Mouse (Mus musculus): ENCODE measurements around the gene Ywhaq. TPM values are rescaled to one million over a fixed set of nuclear protein-coding genes. Genes with fewer than 3 reads are reported as not detected.
"Not testable (repeated sequence)": the region's sequence is repeated elsewhere in the genome, so short reads cannot be mapped to it uniquely, and the experiment has no call there.

Ywhaq gene
- total RNA-seq, 4 experiments from 2014 or later: 52.2 to 54.3 (median 53.1) TPM

DNA sequence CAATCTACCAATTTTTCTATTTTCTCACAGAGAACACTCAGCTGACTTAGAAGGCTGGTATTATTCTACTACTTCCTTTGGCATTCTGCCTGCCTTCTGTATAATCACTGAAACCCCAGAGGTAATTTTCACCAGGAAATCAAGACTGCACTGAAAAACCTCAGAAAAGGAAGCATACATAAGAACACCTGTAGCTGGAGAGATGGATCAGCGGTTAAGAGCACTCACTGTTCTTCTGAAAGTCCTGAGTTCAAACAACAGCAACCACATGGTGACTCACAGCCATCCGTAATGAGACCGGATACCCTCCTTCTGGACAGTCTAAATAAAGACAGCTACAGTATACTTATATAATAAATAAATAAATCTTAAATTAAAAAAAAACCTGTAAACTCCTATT lies 7.8 kb downstream of the Ywhaq start:
- DNase-seq (ENCODE audit: low spot score): no peak

DNA sequence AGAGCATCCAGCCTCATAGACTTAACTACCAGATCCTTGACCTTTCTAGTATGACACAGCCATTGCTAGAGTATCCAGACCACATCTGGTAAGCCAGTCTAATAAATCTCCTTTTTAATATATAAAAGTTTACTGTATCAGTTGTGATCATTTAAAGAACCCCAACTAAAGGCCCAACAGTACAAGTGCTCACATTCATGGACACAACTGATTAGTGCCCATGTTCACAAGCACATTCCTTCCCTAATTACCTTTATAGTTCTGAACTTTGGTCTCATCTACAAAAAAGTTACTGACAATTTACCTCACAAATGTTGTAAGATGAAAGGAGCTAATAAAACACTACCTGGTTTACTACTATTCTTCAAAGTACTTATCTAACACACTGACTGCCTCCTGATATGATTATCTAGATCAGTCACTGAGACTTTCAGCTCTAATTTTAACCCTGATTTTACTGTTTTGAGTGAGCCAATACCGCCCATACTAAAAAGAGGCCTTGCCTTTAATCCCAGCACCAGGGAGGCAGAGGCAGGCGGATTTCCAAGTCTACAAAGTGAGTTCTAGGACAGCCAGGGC lies 8.6 kb downstream of the Ywhaq start:
- DNase-seq (ENCODE audit: low spot score): no peak

DNA sequence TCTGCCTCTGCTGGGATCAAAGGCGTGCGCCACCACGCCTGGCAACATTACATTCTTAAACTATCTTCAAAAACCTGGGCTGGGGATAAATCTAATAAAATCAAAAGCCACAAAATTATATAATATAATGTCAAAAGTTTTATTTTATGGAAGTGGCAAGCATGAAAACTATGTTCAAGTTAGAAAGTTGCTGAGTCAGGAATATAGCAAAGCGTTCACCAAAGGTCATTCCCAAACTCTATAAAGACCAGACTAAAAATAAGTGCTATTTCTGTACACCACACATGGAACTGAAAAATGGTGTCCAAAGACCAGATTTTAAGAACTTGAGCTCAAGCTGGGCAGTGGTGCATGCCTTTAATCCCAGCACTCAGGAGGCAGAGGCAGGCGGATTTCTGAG lies 14.7 kb downstream of the Ywhaq start:
- no peak for DNase-seq (ENCODE audit: low spot score)

DNA sequence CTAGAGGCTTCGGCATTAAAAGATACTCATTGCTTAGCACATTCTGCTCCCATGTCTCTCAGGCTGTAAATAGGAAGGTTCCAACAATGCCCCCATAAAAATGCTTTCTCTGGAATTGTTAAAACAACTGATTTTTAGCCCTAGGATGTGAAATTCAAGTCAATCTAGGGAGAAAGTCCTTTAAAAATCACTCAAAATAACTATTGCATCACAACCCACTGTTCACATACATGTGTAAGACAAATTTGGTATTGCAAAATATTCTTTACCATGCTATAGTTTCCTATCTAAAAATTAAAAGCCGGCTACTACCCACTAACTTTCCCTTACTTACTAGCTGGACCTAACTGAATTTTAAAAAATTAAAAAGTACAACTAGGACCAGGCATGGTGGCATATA lies 31.2 kb downstream of the Ywhaq start:
- DNase-seq (ENCODE audit: low spot score): no peak

DNA sequence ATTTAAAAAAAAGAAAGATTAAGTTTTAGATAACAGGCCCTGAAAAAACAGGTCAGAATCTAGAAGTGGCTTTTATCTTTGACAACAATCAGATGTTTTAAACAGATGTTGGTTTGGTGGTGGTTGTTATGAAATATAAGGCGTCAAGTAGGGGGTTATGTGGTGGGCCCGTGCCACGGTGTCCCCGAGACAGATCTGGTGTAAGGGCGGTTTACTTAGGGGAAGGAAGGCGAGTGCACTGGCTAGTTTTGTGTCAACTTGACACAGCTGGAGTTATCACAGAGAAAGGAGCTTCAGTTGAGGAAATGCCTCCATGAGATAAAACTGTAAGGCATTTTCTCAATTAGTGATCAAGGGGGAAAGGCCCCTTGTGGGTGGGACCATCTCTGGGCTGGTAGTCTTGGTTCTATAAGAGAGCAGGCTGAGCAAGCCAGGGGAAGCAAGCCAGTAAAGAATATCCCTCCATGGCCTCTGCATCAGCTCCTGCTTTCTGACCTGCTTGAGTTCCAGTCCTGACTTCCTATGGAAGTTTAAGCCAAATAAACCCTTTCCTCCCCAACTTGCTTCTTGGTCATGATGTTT lies 38.6 kb downstream of the Ywhaq start:
- DNase-seq (ENCODE audit: low spot score): not testable (repeated sequence)

DNA sequence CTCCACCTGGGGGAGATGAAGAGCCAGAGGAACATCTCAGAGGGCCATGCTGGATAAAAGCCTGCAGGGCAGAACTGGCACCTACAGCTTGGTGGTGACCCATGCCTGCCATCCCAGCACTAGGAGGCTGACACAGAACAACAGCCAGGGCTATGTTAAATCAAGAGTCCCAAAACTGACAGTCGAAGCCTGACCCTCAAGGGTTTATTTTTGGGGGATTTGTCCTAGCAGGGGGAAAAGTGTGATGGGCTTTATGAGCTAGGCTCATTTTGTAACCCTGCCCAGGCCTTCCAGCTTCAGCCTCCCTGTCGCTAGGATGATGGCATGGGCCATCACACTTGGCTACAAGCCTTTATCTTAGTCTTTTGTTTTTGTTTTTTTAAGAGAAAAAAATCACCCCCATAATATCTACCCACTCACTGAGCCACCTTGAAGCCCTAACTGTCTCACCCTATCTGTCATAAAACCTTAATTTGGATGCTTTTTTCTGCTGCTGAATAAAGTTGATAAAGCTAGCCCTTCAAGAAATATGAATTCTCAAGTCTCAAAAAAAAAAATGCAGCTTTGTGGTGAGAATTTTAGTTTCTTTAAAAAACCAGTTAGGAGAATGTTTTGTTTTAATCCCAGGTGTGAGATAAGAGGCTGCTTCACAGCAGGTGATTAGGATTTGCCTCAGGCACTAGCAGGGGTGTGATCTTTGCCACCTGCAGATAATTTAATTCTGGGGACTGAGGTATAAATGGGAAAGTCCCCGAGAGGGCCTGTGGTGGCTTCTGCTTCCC lies 41.9 kb downstream of the Ywhaq start:
- no peak for DNase-seq (ENCODE audit: low spot score)

DNA sequence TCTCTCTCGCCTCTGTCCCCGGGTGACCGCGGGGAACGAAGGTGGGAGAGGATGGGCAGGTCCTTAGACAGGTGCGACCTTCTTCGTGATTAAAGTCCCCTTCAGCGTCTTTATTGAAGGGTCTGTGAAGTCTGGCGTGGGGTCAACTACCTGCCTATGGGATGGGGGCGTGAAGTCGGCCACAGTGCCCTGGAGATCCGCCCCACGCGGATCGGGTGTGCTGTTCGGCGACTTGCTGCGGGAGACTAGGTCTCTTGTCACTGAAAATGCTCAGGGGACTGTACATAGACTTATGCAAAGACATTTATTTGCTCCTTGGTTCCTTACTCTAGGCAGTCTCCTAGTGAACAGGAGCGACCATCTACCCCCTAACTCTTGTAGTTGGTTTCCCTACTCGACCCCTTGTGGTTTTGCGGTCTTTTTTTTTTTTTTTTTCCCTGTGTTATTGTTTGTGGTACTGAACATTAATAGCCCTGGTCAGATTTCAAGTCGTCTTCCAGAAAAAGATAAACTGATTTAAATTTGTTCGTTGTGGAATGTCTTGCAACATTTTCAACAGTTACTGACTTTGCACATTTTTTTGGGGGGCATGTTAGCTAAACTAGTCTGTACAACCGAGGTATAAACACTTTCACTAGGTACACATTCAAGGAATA lies 43.5 kb downstream of the Ywhaq start:
- no peak for DNase-seq (ENCODE audit: low spot score)

DNA sequence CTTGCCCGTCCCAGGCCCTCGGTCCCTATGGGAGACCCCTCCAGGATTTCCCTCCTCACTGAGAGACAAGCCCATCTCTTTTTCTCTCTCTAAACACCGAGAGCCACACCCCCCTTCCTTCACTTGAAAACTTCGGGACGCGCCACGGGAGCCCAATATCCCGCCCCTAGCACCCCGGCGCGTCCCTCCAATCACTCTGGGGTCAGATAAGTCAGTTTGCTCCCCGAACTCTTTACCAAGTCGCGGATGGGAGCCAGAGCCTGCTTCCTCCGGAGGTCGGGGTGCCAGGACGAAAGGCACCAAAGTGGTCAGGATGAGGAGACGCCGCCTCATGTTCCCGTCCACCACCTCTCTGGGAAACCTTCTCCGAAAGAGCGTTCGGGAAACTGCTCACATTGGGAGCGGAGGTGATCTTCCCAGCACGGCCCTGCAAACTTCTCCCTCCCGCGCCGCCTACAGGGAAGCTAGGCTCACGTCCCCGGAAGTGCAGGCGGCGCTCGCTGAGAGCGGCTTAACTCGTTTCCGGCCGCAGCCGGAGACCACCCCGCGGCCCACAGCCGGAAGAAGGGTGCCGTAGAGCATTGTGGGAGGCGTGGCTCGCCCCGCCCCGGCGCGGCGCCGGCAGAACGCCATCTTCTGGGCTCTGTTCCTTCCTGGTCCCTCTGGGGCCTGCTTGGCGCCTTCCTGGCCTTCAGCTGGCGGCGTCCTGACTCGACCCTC lies 44.2 kb downstream of the Ywhaq start, which contains the start of gene Adam17:
Adam17 (minus strand) TSS at position 533 of the 720 bp plus-strand sequence.
- DNase-seq (ENCODE audit: low spot score): peak; percentile 98

DNA sequence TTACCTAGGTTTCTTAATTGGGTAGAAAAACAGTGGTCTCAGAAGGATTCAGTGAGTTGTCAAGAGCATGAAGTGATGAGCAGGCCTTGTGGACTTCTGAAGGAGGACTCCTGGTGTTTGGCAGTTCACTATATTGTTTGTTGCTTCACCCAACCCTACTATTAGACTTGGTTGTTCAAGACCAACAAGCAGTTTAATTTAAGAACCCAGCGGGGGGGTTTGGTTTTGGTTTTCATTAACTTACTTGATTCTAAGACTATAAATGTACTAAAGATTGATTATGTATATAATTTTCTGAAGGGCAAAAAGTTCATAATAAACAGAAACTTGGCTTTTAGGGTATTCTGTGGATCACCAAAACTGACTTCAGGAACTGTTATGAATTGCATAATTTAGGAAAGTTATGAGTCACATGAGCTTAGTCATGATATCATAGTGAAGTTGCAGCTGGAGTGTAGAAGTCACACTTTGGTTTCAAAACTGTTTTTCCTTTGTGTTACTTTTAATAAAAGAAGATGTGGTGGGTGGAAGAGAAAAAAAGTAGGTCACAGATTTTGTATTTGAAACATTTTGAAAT lies 47.3 kb downstream of the Ywhaq start:
- DNase-seq (ENCODE audit: low spot score): no peak

DNA sequence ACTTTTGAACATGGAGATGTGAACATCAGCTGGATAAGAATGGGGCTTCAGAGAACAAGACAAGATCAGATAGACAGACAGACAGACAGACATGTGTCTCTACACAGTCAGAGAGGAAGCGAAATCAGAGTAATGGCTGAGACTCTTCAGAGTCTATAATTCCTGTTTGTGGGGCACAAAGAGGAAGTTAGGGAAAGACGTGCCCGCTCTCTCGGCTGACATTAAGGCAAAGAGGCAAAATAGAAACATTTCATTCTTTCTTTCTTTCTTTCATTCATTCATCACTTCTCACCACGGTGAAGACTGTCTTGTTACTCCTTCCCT lies 48.4 kb downstream of the Ywhaq start:
- DNase-seq (ENCODE audit: low spot score): no peak

DNA sequence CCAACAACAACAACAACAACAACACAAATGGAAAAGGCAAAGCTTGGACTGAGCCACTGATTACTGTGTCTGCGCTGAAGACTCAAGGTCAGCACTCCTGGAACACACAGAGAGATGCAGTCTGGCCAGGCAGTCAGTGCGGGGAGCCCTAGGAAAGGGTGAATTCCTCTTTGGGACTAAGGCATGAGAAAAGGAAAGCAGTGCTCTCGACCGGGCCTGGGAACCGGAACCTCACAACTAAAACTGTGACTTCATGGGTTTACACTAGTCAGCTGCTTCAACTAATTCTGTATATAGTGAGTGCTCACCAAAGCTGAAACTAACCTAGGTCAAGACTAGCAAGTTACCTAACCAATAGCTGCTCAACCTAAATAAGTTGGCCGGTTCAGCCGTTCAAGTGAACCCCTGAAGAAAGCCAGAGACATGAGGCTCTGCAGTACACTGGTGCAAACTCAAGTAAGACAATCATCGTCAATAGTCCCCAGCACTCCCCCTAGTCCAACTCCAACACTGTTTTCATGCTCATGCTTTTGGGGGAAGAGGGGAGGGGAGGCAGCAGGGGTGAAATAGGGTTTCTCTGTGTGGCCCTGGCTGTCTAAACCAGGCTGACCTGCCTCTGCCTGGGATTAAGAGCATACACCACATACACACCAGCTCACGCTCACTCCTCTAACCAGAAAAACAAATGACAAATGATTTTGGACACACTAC lies 48.9 kb downstream of the Ywhaq start:
- DNase-seq (ENCODE audit: low spot score): no peak

DNA sequence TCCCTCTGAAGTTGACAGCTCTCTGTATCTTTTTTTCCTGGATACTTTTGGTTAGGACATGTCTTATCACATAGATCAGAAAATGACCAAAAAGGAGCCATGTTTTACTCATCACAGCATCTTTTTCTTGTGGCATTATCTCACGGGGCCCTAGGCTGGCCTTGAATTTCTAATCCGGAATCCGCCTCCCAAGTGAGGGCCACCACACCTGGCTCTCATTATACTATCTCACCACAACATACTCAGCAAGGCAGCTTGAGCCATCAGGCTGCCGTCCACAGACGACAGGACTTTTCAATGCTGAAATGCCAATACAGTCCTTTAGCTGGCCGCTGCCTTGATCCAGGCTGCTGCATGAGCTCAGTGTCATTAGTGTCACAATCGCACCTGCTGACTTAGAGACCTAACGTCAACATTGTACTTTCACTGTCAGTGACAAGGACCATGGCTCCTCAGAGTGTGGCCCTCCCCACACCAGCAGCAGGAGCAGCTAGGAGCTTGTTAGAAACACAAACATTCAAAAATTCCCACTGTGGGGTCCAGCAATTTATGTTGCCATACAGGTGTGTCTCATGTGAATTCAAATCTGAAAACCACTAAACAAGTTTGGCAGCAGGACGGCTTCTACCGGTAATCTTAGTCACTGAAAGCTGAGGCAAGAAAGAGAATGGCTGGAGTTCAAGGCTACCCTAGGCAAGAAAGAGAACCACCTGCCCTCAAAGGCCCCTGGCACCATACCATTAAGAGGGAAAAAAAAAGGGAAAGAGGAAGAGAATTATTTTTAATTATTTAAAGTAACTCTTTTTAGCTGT lies 52.6 kb downstream of the Ywhaq start:
- no peak for DNase-seq (ENCODE audit: low spot score)

DNA sequence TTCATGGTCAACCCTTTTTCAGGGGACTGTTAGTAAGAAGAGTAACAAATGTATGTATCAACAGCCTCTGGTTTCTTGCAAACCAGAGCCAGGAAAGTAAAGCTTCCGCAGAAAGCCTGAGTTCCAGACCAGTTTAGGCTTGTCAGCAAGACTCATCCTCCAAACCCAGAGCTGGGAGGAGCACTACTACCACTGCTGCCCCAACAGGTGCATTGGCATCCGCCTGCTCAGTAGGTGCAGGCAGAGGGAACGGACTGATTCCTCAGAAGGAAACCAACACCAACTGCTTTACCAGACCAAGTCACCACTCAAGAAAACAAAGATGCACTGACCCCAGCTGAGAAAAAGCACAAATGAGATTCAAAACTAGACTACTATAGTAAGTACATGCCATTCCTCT lies 54.2 kb downstream of the Ywhaq start:
- no peak for DNase-seq (ENCODE audit: low spot score)

DNA sequence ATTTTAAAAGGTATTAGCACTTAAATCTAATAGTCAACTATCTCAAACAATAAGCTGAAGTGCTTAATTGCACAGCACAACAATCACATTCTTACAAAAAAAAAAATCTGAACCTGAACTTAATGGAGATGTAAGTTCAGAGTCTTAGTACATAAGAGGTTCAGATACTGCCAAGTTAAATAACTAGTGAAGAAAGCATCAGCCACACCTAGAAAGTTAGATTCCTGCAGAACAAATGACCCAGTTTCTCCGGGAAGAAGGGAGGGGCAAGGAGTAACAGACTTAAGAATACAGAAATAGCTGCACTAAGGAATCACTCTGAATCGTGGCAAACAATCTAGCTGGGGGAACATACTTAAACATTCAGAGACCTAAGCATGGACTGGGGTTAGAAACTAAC lies 54.8 kb downstream of the Ywhaq start:
- no peak for DNase-seq (ENCODE audit: low spot score)

DNA sequence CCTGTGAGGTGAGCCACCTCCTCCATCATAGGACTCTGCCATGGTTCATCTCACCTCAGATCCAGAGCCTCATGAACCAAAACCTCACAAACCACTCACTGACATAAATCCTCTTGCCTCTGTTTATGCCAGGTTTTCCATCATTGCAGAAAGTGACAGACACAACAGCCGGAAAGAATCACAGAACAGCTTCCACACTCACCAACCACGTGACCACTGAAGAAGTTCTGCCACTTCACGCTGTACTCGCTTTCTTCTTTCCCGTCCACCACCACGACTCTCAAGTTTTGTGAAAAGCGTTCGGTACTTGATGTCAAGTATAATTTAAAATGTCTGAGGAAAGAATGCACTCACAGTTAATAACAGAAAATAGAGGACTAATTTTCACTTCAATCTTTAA lies 63.8 kb downstream of the Ywhaq start:
- DNase-seq (ENCODE audit: low spot score): no peak

DNA sequence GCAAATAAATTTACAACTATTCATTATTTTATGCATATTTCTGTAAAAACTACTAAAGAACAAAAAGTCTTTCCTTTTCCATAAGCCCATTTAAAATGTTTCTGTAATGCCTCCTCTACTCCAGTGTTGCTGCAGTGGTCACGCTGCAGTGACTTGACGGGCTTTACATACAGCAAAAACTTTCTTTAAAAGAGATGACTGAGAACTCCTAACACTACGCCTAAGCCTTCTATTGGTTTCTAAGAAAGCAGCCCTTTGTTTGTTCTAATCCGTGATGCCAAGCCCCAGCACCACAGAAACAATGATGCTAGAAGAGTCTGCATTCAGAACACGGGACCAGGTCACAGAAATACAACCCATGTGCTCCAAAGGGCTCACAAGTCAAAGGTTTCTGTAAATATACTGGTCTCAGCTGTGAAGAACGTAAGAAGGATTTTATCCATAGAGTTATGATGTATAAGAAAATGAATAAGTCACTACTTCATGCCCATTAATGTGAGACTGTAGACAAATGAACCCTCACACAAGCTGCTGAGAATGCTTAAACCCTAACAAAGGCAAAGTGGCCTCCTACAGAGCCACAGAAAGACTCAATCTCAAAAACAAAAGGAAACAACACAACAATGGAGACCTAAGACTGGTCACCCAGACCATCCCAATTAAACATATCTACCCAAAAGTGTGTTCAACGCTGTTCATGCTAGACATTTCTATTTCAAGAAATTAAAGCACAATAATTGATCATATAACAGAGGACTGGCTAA lies 67.1 kb downstream of the Ywhaq start:
- no peak for DNase-seq (ENCODE audit: low spot score)

DNA sequence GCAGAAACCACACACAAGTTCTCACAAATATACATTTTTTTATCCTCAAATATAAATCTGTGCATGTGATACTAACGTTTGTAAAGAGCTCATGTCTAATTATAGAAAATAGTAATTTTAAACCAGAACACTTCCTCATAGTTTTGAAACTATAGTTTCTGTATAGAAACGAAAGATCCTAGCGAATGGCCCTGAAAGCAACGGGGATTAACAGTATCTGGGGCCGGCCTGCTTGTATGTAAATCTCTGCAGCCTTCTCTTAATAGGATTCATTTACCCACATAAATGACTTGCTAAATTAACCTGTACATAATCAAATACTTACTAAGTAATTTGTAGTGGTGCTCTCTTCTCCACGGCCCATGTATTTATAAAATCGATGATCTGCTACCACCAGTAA lies 70.5 kb downstream of the Ywhaq start:
- no peak for DNase-seq (ENCODE audit: low spot score)

DNA sequence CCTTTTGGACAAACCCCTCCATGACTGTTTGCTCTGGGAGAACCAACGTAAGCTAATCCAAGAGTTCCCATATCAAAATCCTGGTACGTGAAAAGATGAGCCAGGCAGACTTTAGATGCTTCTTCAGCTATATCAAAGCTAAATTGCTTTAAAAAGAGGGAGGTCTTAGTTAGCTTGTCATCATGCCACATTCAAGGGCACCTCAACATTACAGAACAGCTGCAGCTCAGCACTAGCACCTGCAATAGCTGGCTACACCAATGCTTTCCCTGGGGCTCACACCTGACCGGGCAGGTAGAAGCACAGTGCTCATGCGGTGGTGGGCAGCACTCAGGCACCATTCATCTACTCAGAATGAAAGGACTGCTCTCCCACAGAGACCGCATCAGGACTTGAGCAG lies 76.8 kb downstream of the Ywhaq start:
- no peak for DNase-seq (ENCODE audit: low spot score)

Data from heart, adult 8-10 months (tissue).